Mouse (Mus musculus) embryonic fibroblast, embryonic 13.5 days (primary cell): ENCODE results near the gene Arhgef39. TPM values are rescaled to one million over a fixed set of nuclear protein-coding genes. Genes with fewer than 3 reads are reported as not detected.

Experiments used
- H3K27ac ChIP-seq: 2 replicates; pipeline ENCODE4 v1.5.1; 2012; ENCODE audit warnings: low read length, control low read depth, inconsistent platforms; ENCODE audit not compliant: insufficient read depth
- H3K4me1 ChIP-seq: 2 replicates; pipeline ENCODE4 v1.6.1; 2011; ENCODE audit warnings: low read length; ENCODE audit not compliant: control insufficient read depth, insufficient read depth
- H3K4me3 ChIP-seq: 2 replicates; pipeline ENCODE4 v1.5.1; 2011; ENCODE audit warnings: mild to moderate bottlenecking, control low read depth, low read length; ENCODE audit not compliant: insufficient read depth
- CTCF ChIP-seq: IDR thresholded peaks from 2 replicates; pipeline ENCODE4 v1.5.1; 2011; ENCODE audit warnings: mild to moderate bottlenecking, control low read depth, low read length, moderate library complexity, borderline replicate concordance; ENCODE audit not compliant: insufficient read depth
- POLR2A ChIP-seq: IDR thresholded peaks from 2 replicates; pipeline ENCODE4 v1.6.1; 2011; ENCODE audit warnings: low read depth, mild to moderate bottlenecking, control low read depth, low read length, moderate library complexity
- polyA plus RNA-seq: library from polyadenylated mRNA; stranded (reverse); fragments of >200 nt; gene quantifications from 2 replicates; pipeline ENCODE4 v1.2.4, GENCODE M21; 2011; ENCODE audit warnings: low read depth; ENCODE audit not compliant: missing spikeins, insufficient read length

Gene Arhgef39
- polyA plus RNA-seq, 1 experiment = 12.8 TPM

DNA sequence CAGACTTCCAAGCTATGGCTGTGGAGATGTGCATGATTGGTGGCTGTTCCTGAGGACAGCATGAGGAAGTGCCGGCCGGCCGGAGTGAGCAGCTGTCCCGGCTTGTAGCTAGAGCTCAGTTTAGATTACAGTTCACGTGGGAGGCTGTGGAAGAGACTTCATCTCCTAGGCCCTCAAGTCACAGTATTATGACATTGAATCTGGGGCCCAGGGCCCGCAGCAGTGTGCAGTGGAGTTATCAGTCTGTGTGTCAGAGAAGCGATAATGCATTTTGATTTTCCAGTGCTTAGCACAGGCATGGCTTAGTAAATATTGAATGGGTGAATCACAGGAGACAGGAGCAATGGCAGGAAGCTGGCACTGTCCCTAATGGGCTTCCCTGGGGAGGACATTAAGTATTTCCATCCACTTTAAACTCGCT lies 30.6 kb upstream of the Arhgef39 start:
- TF ChIP-seq CTCF (no peak), POLR2A (no peak)
- no peak overlapping the region for H3K27ac ChIP-seq

GRCm38 (mm10) chr4:43528487-43528886 lies 29.0 kb upstream of the Arhgef39 start:
- Histone ChIP-seq H3K27ac (no peak overlapping the region), H3K4me3 (no peak overlapping the region), H3K4me1 (no peaks in the 10 kb centered on the region)
- TF ChIP-seq POLR2A = no peak
- no peak for TF ChIP-seq CTCF

More for the DNA sequence above, 30.6 kb upstream of the Arhgef39 start:
- Histone ChIP-seq H3K4me1 (no peaks in the 10 kb centered on the region), H3K4me3 (no peak overlapping the region)

DNA sequence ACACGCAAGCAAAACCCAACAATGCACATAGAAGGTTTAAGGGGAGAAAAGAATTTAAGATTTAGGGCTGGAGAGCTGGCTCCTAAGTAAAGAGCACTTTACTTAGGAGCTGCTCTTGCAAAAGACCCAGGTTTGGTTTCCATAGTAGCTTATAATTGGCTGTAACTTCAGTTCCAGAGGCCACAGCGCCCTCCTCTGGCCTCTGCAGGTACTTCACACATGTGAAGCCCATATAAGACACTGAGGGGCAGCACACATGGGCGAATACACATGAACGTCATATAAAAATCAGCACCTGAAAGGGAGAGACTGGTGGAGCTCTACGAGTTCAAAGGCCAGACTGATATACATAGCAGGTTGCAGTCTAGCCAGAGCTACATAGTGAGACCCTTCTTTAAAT lies 28.4 kb upstream of the Arhgef39 start:
- Histone ChIP-seq H3K4me3 (no peak overlapping the region), H3K4me1 (no peaks in the 10 kb centered on the region), H3K27ac (no peak overlapping the region)
- no peak for TF ChIP-seq POLR2A
- no peak for TF ChIP-seq CTCF

GRCm38 (mm10) chr4:43519956-43520355 lies 20.5 kb upstream of the Arhgef39 start:
- Histone ChIP-seq H3K4me1 (peaks cover 8% of the 10 kb centered on the region; the same call in 1 of the 2 replicates), H3K27ac (no peak overlapping the region), H3K4me3 (peak overlapping the region; percentile 89)
- TF ChIP-seq CTCF = no peak
- no peak; the same call in none of the 2 replicates for TF ChIP-seq POLR2A

GRCm38 (mm10) chr4:43519551-43519950 lies 20.1 kb upstream of the Arhgef39 start:
- peaks cover 8% of the 10 kb centered on the region; the same call in 1 of the 2 replicates for H3K4me1 ChIP-seq
- no peak overlapping the region for H3K27ac ChIP-seq
- peak overlapping the region; percentile 44 for H3K4me3 ChIP-seq
- TF ChIP-seq CTCF (no peak), POLR2A (no peak; the same call in 1 of the 2 replicates)

DNA sequence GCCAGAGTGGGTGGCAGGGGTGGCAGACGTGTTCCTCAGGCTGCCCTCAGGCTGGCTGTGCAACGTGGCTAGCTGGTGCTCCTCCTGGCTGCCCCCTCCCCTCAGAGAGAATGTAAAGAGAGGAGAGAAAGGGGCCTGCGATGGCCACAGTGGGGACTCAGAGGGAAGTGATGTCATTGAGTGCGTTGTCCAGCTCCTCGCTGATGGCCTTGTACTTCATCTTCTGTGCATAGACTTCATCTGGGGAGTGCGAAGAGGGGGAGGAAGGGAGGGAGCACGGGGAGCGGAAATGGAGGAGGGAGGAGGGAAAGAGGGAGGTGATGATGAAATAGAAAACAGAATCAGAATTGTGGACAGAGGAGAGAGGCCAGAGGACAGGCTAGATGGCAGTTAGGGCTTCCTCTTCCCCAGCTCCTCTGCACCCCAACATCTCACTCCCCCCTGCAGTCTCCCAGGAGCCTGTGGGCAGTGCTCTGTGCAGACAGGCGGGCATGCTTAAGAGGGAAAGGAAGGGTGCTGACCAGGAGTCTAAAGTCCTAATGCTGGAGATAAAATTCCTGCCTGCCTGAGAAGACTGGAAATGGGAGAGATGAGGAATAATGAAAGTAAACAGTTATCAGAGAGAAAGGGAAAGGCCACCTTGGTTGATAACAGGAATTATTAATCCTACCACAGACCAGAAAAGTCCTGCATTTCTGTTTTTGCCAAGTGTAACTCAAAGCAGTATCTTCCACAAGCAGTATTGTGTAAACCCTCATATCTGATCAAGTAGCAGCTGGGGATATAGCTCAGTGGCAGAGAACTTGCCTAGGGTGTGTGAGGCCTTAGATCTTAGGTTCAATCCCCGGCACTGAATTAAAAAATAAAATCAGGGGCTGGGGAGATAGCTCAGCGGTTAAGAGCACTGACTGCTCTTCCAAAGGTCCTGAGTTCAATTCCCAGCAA lies 16.5 kb upstream of the Arhgef39 start:
- no peak overlapping the region for H3K27ac ChIP-seq
- H3K4me3 ChIP-seq = no peak overlapping the region
- peaks cover 8% of the 10 kb centered on the region; the same call in 1 of the 2 replicates for H3K4me1 ChIP-seq
- TF ChIP-seq CTCF = no peak
- no peak; the same call in 1 of the 2 replicates for TF ChIP-seq POLR2A

GRCm38 (mm10) chr4:43513791-43514190 lies 14.3 kb upstream of the Arhgef39 start:
- Histone ChIP-seq H3K4me3 (no peak overlapping the region), H3K4me1 (0 out of 2 replicates have a peak, but pooled peaks cover under 1% of the 10 kb centered on the region)
- TF ChIP-seq CTCF (no peak), POLR2A (no peak; the same call in 1 of the 2 replicates)

DNA sequence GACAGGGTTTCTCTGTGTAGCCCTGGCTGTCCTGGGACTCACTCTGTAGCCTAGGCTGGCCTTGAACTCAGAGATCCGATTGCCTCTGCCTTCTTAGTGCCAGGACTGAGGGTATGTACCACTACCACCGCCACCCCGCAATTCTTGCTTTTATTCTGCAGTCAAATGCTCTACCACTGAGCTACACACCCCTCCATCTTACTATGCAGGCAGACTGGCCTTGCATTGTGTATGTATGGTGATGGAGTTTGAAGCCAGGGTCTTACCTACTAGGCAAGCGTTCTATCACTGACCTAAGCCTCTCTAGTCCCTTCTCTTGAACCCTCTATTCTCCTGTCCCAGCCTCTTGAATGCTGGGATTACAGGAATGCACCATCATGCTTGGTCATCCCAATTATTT lies 13.8 kb upstream of the Arhgef39 start:
- peak; percentile 39 for TF ChIP-seq POLR2A
- TF ChIP-seq CTCF = no peak
- Histone ChIP-seq H3K4me3 (no peak overlapping the region), H3K4me1 (no peaks in the 10 kb centered on the region), H3K27ac (no peak overlapping the region)

More at GRCm38 (mm10) chr4:43513791-43514190, 14.3 kb upstream of the Arhgef39 start:
- no peak overlapping the region for H3K27ac ChIP-seq

- Histone ChIP-seq H3K4me3 (no peak overlapping the region), H3K27ac (no peak overlapping the region), H3K4me1 (no peaks in the 10 kb centered on the region; the same call in 1 of the 2 replicates)
- no peak for TF ChIP-seq CTCF
- no peak; the same call in 1 of the 2 replicates for TF ChIP-seq POLR2A
These were observed 13.2 kb upstream of the Arhgef39 start for GRCm38 (mm10) chr4:43512653-43513052.
